Mouse (Mus musculus): ENCODE measurements around the gene AL607142.1. TPM values are rescaled to one million over a fixed set of nuclear protein-coding genes. Genes with fewer than 3 reads are reported as not detected.

Gene AL607142.1
- total and polyA plus RNA-seq, 2 experiments from 2014 or later: not detected

- 74% methylated on average over 9 of the region's 9 CpGs for WGBS
- H3K9ac ChIP-seq (replicated peaks; ENCODE audit: low read length, poor library complexity, severe bottlenecking): no peak overlapping the region
- DNase-seq (ENCODE audit: low spot score) (no peak), ATAC-seq (ENCODE audit: low FRiP score) (no peak)
- no peaks in the 10 kb centered on the region for H3K27me3 ChIP-seq (ENCODE audit: insufficient read depth, low read length)
- H3K9me3 ChIP-seq (ENCODE audit: low read length): no peaks in the 10 kb centered on the region
- H3K4me2 ChIP-seq (ENCODE audit: low read depth, low read length, poor library complexity, severe bottlenecking): no peak overlapping the region
- no peak overlapping the region for H3K27ac ChIP-seq (ENCODE audit: low read depth, low read length)
- H3K4me3 ChIP-seq (ENCODE audit: low read depth, low read length): no peak overlapping the region
- no peak for TF ChIP-seq CTCF (IDR thresholded peaks at IDR 0.05)
- H3K4me1 ChIP-seq (ENCODE audit: insufficient read depth, low read length): no peaks in the 10 kb centered on the region
- H3K36me3 ChIP-seq (ENCODE audit: insufficient read depth, low read length): no peaks in the 10 kb centered on the region
Measured at GRCm38 (mm10) chr4:120142905-120143304, 78.1 kb downstream of the AL607142.1 start.

Other genes starting within 250 kb of the AL607142.1 start
- gene Edn2, start 96.2 kb downstream of the AL607142.1 start, total RNA-seq (2014; rRNA removed): 0.38 TPM in 1 of 2 replicates, not detected in the other
- gene Edn2, start 96.2 kb downstream of the AL607142.1 start, polyA plus RNA-seq (2015; fragmentation: Nextera tagmentation; extraction: Ambion mirVana): 0.10 and 0.29 TPM in 2 replicates
- 29.0 and 34.2 TPM in 2 replicates for gene Foxo6, start 222.4 kb downstream of the AL607142.1 start, total RNA-seq (2014; rRNA removed)
- 1.7 TPM in 2 replicates for gene Foxo6, start 222.4 kb downstream of the AL607142.1 start, polyA plus RNA-seq (2015; fragmentation: Nextera tagmentation; extraction: Ambion mirVana)

Data from midbrain, postnatal 0 days (tissue).